Mouse (Mus musculus) liver, embryonic 16.5 days (tissue): ENCODE data around the gene Nr5a2. TPM values are rescaled to one million over a fixed set of nuclear protein-coding genes. Genes with fewer than 3 reads are reported as not detected.

Source experiments
- ATAC-seq: fragments of 200-750 bp; cut with Nextera tagmentation; 2 replicates; pipeline ENCODE4 v1.8.0; 2017; ENCODE audit warnings: low read depth, mild to moderate bottlenecking, moderate number of reproducible peaks, moderate library complexity
- H3K27ac ChIP-seq: fragments of 300-500 bp; sonication (generic); 2 replicates; pipeline ENCODE4 v1.5.1; 2014; ENCODE audit warnings: mild to moderate bottlenecking, low read length
- H3K27me3 ChIP-seq: fragments of 300-500 bp; sonication (generic); 2 replicates; pipeline ENCODE4 v1.6.1; 2014; ENCODE audit warnings: low read depth, low read length, mixed read lengths; ENCODE audit not compliant: control insufficient read depth, insufficient read depth
- H3K36me3 ChIP-seq: fragments of 300-500 bp; sonication (generic); 2 replicates; pipeline ENCODE4 v1.6.1; 2014; ENCODE audit warnings: mild to moderate bottlenecking; ENCODE audit not compliant: control insufficient read depth, insufficient read depth
- H3K4me1 ChIP-seq: fragments of 300-500 bp; sonication (generic); 2 replicates; pipeline ENCODE4 v1.6.1; 2014; ENCODE audit warnings: low read depth, low read length, mixed read lengths; ENCODE audit not compliant: control insufficient read depth
- H3K4me2 ChIP-seq: fragments of 300-500 bp; sonication (generic); 2 replicates; pipeline ENCODE4 v1.6.1; 2014; ENCODE audit warnings: low read depth, low read length, mixed read lengths
- H3K4me3 ChIP-seq: fragments of 300-500 bp; sonication (generic); 2 replicates; pipeline ENCODE4 v1.5.1; 2014; ENCODE audit warnings: low read depth, mild to moderate bottlenecking, low read length
- H3K9ac ChIP-seq: fragments of 300-500 bp; sonication (generic); 2 replicates; pipeline ENCODE4 v1.6.1; 2014; ENCODE audit warnings: low read depth, low read length
- H3K9me3 ChIP-seq: fragments of 300-500 bp; sonication (generic); replicated peaks from 2 replicates; pipeline ENCODE4 v1.6.1; 2016; ENCODE audit warnings: low read length; ENCODE audit not compliant: control insufficient read depth
- WGBS: fragments of 180-500 bp; shearing (Covaris S2); extraction: QIAGEN DNeasy Blood & Tissue Kit; methylation state at CpG from one replicate; pipeline ENCODE4 v1.1.7; 2014; ENCODE audit not compliant: insufficient replicate concordance; 5-methylcytosine and 5-hydroxymethylcytosine counted together
- polyA plus RNA-seq: library from polyadenylated mRNA; unstranded; fragments of >200 nt; fragmentation: Nextera tagmentation; extraction: Ambion mirVana; gene quantifications from 2 replicates; pipeline ENCODE4 v1.2.1, GENCODE M21; 2015

The Nr5a2 gene
- polyA plus RNA-seq, 1 experiment from 2014 or later, result 2.9 TPM

- under 1% methylated on average over 8 of the region's 8 CpGs for WGBS
- peaks cover 55% of the 10 kb centered on the region for H3K27me3 ChIP-seq
- H3K9ac ChIP-seq, result peak overlapping the region; percentile 18; the same call in 1 of the 2 replicates
Observed at GRCm38 (mm10) chr1:136946404-136946803, 13.8 kb downstream of the Nr5a2 start.

DNA sequence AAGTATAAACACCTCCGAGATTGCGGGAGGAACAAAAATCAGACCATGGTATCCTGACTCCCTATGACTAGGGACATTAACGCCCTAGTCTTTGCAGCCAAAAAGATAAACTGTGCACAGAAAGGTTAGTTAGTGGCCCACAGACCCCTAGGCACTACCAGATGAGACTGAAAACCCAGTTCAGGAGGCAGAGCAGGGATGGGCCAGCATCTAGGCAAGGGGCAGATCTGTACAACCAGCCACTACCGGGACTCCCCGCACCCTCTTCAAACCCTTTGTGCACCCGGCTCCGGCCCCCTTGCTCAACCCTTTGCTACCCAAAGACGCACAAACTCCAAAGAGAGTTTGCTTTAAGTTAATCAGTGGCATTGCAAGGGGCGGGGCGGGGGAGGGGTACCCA, 14.4 kb downstream of the Nr5a2 start:
- WGBS, result 2% methylated on average over 10 of the region's 10 CpGs
- H3K27ac ChIP-seq, result peak overlapping the region; percentile 4; the same call in 1 of the 2 replicates
- H3K4me3 ChIP-seq, result no peak overlapping the region; the same call in 1 of the 2 replicates

More at GRCm38 (mm10) chr1:136946404-136946803, 13.8 kb downstream of the Nr5a2 start:
- peak overlapping the region; percentile 45 for H3K4me2 ChIP-seq
- H3K27ac ChIP-seq, result peak overlapping the region; percentile 56
- no peaks in the 10 kb centered on the region for H3K9me3 ChIP-seq
- no peaks in the 10 kb centered on the region; the same call in 1 of the 2 replicates for H3K4me1 ChIP-seq
- no peaks in the 10 kb centered on the region for H3K36me3 ChIP-seq
- no peak for ATAC-seq
- H3K4me3 ChIP-seq, result peak overlapping the region; percentile 56

DNA sequence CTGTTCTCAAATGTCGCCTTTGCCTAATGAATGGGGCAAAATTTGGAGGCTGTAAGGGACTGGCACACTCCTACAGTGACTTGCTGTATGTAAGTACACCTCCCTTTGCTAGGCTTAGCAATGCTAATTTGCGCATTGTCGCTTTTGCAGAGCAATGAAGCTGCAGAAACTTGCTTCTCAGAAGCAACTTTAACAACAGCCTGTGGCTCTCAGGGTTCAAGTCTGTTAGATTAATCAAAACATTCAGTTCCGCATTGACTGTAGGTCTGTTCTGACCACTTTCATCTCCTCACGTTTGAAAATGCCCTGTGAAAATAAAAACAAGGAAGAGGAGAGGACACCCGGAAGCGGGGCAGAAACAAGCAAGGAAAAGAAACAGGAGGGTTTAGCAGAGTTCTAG, 14.8 kb downstream of the Nr5a2 start:
- Histone ChIP-seq H3K9ac (no peak overlapping the region), H3K9me3 (no peaks in the 10 kb centered on the region), H3K4me1 (no peaks in the 10 kb centered on the region; the same call in 1 of the 2 replicates), H3K27me3 (peaks cover 46% of the 10 kb centered on the region), H3K4me3 (no peak overlapping the region), H3K27ac (no peak overlapping the region; the same call in 1 of the 2 replicates), H3K36me3 (no peaks in the 10 kb centered on the region), H3K4me2 (peak overlapping the region; percentile 12; the same call in 1 of the 2 replicates)
- WGBS, result 10% methylated on average over 7 of the region's 7 CpGs
- no peak for ATAC-seq

More for the DNA sequence above, 14.4 kb downstream of the Nr5a2 start:
- H3K4me1 ChIP-seq, result no peaks in the 10 kb centered on the region; the same call in 1 of the 2 replicates
- H3K36me3 ChIP-seq, result no peaks in the 10 kb centered on the region
- peaks cover 50% of the 10 kb centered on the region for H3K27me3 ChIP-seq
- peak; percentile 79 for ATAC-seq
- H3K4me2 ChIP-seq, result peak overlapping the region; percentile 12; the same call in 1 of the 2 replicates
- no peak overlapping the region for H3K9ac ChIP-seq
- H3K9me3 ChIP-seq, result no peaks in the 10 kb centered on the region

- H3K4me3 ChIP-seq, result no peak overlapping the region
- H3K36me3 ChIP-seq, result no peaks in the 10 kb centered on the region
- H3K9ac ChIP-seq, result no peak overlapping the region
- no peak overlapping the region for H3K4me2 ChIP-seq
- ATAC-seq, result no peak
- peaks cover 3% of the 10 kb centered on the region for H3K27me3 ChIP-seq
- 66% methylated on average over 5 of the region's 5 CpGs for WGBS
- H3K4me1 ChIP-seq, result no peaks in the 10 kb centered on the region
- H3K27ac ChIP-seq, result no peak overlapping the region
- H3K9me3 ChIP-seq, result no peaks in the 10 kb centered on the region
Observed at GRCm38 (mm10) chr1:136940603-136941002, 19.6 kb downstream of the Nr5a2 start.

- no peak overlapping the region for H3K4me3 ChIP-seq
- H3K27ac ChIP-seq, result no peak overlapping the region
- H3K4me2 ChIP-seq, result no peak overlapping the region
- H3K36me3 ChIP-seq, result no peaks in the 10 kb centered on the region
- WGBS, result 22% methylated on average over 1 of the region's 1 CpGs
- no peaks in the 10 kb centered on the region for H3K9me3 ChIP-seq
- H3K9ac ChIP-seq, result no peak overlapping the region
- no peaks in the 10 kb centered on the region; the same call in 1 of the 2 replicates for H3K4me1 ChIP-seq
- peak; percentile 44; the same call in 1 of the 2 replicates for ATAC-seq
- H3K27me3 ChIP-seq, result no peaks in the 10 kb centered on the region
Observed at GRCm38 (mm10) chr1:136939220-136939619, 21.0 kb downstream of the Nr5a2 start.

GRCm38 (mm10) chr1:136935960-136936324, 24.3 kb downstream of the Nr5a2 start:
- Histone ChIP-seq H3K27ac (no peak overlapping the region), H3K9ac (no peak overlapping the region), H3K4me3 (no peak overlapping the region), H3K9me3 (no peaks in the 10 kb centered on the region), H3K36me3 (no peaks in the 10 kb centered on the region), H3K4me1 (peaks cover 3% of the 10 kb centered on the region; the same call in 1 of the 2 replicates), H3K27me3 (no peaks in the 10 kb centered on the region), H3K4me2 (no peak overlapping the region)
- no peak for ATAC-seq
- WGBS, result 82% methylated on average over 9 of the region's 9 CpGs

DNA sequence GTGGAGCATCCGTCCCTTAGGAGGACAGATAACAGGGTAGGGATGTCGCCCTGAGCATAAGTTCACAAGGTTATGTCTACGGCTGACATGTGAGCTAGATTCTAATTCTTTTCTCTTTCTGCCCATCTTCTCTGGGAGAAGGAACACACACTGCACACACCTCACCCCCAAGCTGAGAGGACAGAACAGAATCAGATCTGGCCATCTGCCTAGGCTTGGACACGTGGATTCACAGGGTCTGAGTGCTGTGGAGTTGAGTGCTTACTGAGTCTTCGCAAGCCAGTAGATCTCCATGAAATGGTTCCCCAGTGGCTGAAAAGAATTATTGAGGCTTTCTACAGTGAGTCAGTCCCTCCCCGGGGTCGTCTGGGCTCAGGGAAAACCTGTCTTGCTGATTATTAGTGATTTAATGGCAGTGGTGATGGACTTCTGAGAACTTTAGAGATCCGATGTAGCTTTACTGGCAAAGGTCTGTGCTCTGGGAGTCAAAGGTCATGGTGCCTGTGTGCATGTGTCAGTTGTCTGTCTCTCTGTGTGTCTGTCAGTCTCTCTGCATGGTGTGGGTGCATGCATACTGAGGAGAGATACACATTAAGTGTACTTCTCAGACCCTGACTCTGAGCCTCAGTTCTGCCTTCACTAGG, 24.8 kb downstream of the Nr5a2 start:
- Histone ChIP-seq H3K4me1 (peaks cover 7% of the 10 kb centered on the region), H3K36me3 (no peaks in the 10 kb centered on the region), H3K9ac (no peak overlapping the region), H3K9me3 (no peaks in the 10 kb centered on the region), H3K27me3 (no peaks in the 10 kb centered on the region), H3K4me2 (no peak overlapping the region), H3K4me3 (no peak overlapping the region), H3K27ac (no peak overlapping the region)
- 47% methylated on average over 8 of the region's 8 CpGs for WGBS
- peak; percentile 33; the same call in 1 of the 2 replicates for ATAC-seq

GRCm38 (mm10) chr1:136934051-136934450, 26.2 kb downstream of the Nr5a2 start:
- peak; percentile 43; the same call in 1 of the 2 replicates for ATAC-seq
- WGBS, result 75% methylated on average over 10 of the region's 10 CpGs

DNA sequence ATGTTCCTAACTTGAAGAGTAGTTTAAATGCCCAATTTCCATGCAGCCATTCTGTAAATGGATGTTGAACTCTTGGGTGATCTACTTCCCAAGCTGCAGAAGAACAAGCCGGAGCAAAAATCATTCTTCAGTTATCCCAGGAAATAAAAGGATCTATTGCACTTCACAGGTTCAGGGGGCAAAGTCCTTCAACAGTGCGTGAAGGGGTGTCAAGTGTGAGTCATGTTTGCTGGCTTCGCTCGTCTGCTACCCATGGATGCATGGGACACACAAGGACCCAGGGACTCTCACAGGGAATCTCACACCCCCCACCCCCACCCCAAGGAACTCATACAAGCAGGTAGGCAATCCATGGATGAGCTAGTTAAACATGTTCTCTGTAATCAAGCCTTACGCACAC, 29.2 kb downstream of the Nr5a2 start:
- 67% methylated on average over 5 of the region's 5 CpGs for WGBS
- Histone ChIP-seq H3K4me3 (no peak overlapping the region), H3K36me3 (no peaks in the 10 kb centered on the region), H3K27me3 (no peaks in the 10 kb centered on the region), H3K4me1 (peaks cover 9% of the 10 kb centered on the region), H3K9ac (no peak overlapping the region), H3K9me3 (no peaks in the 10 kb centered on the region), H3K27ac (no peak overlapping the region), H3K4me2 (no peak overlapping the region)
- no peak for ATAC-seq

More at GRCm38 (mm10) chr1:136934051-136934450, 26.2 kb downstream of the Nr5a2 start:
- no peak overlapping the region for H3K27ac ChIP-seq
- H3K4me2 ChIP-seq, result no peak overlapping the region
- no peaks in the 10 kb centered on the region for H3K9me3 ChIP-seq
- H3K4me1 ChIP-seq, result peaks cover 9% of the 10 kb centered on the region
- no peak overlapping the region for H3K4me3 ChIP-seq
- H3K27me3 ChIP-seq, result no peaks in the 10 kb centered on the region
- H3K36me3 ChIP-seq, result no peaks in the 10 kb centered on the region
- no peak overlapping the region for H3K9ac ChIP-seq
